Mouse (Mus musculus): ENCODE data around the gene Kctd17.

The Kctd17 gene

GRCm38 (mm10) chr15:78428391-78429138 is at the start of gene Kctd17:
TSS of gene Kctd17 (plus strand) at chr15:78428564.
- peak; percentile 82 for DNase-seq (ENCODE audit: low spot score)

DNA sequence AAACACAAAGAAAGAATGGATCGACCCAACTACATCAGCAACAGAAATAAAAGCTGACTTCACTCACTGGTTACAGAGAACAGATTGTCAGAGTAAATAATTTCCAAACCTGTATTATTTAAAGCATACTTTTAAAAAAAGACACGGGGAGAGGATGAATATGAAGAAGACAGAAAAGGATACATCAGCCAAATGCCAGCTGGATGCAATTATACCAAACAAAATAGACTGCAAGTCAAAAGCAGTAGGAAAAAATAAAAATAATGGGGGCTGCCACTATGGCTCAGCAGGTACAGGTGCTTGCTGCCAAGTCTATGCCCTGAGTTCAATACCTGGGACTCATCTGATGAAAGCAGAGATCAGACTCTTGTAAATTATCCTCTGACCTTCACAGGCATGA is 48.2 kb upstream of the Kctd17 start:
- DNase-seq (ENCODE audit: low spot score), result no peak

GRCm38 (mm10) chr15:78380741-78381140 is 47.6 kb upstream of the Kctd17 start:
- peak; percentile 59 for DNase-seq (ENCODE audit: low spot score)

GRCm38 (mm10) chr15:78382115-78382514 is 46.2 kb upstream of the Kctd17 start:
- DNase-seq (ENCODE audit: low spot score), result no peak

GRCm38 (mm10) chr15:78383450-78384219 is 44.7 kb upstream of the Kctd17 start:
- peak; percentile 73 for DNase-seq (ENCODE audit: low spot score)

- DNase-seq (ENCODE audit: low spot score), result peak; percentile 52
These were observed 43.9 kb upstream of the Kctd17 start for GRCm38 (mm10) chr15:78384220-78385116.

GRCm38 (mm10) chr15:78385564-78385963 is 42.8 kb upstream of the Kctd17 start:
- no peak for DNase-seq (ENCODE audit: low spot score)

- no peak for DNase-seq (ENCODE audit: low spot score)
These were observed 37.5 kb upstream of the Kctd17 start for GRCm38 (mm10) chr15:78390855-78391254.

DNA sequence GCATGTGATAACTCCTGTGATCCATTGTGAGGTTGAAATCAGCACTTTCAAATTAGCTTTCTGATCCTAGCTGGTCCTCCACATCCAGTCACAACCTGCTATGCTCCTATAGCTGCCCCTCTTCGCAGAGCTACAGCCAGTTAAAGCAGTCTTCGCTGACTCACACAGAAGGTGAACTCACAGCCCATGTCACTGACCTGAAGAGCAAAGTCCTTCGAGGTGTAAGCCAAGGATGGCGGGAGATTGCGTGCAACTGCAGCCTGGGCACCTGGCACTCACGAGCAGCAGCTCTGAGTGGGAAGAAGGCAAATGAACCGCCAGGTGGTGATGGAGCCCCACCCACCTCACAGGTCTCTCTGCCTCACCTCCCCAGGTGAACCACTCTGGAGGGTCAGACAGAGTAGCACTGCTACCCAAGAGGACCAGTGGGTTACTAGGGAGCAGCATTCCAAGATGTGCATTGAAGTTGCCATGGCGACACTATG is 32.8 kb upstream of the Kctd17 start, which contains the start of gene Tex33:
Tex33 (minus strand) TSS at position 435 of the 485 bp plus-strand sequence.
- no peak for DNase-seq (ENCODE audit: low spot score)

- no peak for DNase-seq (ENCODE audit: low spot score)
These were observed 27.0 kb upstream of the Kctd17 start for GRCm38 (mm10) chr15:78401345-78401744.

GRCm38 (mm10) chr15:78401921-78402320 is 26.4 kb upstream of the Kctd17 start:
- peak; percentile 77 for DNase-seq (ENCODE audit: low spot score)

DNA sequence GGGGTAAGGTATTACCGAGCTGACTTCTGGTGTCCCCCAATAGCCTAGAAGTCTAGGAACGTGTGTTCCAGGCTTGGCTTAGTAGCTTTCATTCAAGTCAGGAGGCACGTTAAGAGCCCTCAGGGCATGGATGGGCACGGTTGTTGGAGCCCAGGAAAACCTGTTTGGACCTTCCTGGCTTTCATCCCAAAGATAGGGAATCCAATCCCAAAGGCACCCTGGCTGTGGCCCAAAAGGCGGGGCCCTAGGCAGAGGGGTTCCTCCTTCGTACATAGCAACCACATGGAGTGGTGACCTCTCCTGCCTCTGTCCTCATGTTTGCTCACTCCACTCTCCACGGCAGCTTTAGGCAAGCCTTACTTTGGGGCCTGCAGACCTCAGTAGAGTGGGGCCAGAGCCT is 25.9 kb upstream of the Kctd17 start:
- DNase-seq (ENCODE audit: low spot score), result no peak

- no peak for DNase-seq (ENCODE audit: low spot score)
These were observed 25.0 kb upstream of the Kctd17 start for GRCm38 (mm10) chr15:78403301-78403741.

GRCm38 (mm10) chr15:78403896-78404295 is 24.5 kb upstream of the Kctd17 start:
- DNase-seq (ENCODE audit: low spot score), result no peak

DNA sequence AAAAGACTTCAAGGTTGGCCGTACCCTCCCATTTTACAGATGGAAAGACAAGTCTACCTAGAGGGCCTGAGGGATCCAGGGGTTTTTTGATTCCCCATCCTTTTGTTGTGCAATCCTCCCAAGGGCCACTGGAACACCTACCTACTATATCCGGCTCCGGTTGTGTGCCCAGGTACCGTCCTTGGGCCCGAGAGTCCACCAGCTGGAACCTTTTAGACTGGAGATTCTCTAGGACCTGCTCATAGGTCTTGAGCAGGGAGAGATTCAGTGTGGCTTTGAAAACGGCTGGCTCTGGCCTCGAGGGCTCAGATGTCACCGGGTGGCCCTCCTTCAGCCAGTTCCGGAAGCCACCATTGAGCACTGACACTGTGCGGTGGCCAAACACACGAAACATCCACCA is 23.3 kb upstream of the Kctd17 start:
- no peak for DNase-seq (ENCODE audit: low spot score)

DNA sequence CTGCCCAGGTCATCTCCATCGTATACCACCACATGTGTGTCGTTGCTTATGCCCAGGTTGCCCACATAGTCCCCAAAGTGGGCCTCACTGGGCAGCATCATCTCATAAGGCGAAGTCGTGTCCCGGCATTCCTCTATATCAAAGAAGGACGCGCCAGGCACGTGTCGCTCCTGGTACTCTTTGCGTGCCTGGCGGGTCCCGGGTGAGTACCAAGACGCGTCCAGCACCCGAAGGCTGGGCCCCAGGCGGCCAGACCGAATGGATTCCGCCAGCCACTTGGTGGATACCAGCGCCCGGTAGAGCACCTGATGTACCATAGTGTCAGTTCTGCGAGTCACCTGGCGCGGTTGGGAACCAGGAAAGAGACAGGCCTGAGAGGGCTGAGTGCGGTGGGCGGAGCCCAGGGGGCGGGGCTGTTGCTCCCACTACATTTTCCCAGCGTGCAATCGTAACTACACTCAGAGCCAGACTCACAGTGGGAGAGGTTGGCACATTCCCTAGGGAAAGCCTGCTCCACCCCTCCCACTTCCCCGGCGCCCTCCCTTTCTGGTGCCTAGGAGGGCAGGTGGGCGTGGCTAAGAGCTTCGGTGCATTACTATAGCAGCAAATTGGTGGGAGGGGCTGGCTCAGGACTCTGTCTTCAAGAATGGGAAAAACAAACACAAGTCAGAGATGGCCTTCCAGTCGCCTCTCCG is 22.7 kb upstream of the Kctd17 start, which contains the start of gene Tst:
Tst (minus strand) TSS at position 391 of the 695 bp plus-strand sequence.
- peak; percentile 92 for DNase-seq (ENCODE audit: low spot score)

DNA sequence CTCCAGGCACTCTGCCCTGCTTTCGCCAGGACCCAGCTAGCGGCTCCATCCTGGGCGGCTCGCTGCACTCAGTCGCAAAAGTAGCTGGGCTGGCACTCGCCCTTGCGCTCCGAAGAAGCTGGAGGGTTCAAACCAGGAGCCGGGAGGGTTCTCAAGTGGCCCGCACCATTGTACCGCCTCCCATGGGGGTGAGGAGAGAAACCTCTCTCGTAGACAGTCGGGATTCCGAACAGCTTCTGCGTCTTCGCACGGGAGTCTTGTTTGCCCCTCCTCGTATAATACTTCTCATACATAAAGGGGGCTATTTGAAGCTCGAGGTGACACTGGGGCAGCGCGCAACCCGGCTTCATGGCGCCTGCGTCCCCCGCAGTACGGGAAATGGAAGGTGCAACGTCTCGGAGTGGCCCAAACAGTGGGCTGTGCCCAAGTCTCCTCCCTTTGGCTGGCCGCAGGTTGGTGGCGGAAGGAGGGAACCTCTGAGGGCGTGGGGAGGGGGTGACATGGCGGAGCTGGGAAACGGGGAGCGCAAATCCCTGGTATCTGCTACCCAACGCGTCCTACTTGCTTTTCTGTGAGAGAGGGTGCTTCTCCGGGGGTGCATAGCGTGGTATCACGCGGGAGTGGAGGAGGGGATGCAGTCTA is 21.9 kb upstream of the Kctd17 start, which contains the start of gene Mpst:
Mpst (plus strand) TSS at position 124 of the 642 bp plus-strand sequence.
- DNase-seq (ENCODE audit: low spot score), result peak; percentile 89

DNA sequence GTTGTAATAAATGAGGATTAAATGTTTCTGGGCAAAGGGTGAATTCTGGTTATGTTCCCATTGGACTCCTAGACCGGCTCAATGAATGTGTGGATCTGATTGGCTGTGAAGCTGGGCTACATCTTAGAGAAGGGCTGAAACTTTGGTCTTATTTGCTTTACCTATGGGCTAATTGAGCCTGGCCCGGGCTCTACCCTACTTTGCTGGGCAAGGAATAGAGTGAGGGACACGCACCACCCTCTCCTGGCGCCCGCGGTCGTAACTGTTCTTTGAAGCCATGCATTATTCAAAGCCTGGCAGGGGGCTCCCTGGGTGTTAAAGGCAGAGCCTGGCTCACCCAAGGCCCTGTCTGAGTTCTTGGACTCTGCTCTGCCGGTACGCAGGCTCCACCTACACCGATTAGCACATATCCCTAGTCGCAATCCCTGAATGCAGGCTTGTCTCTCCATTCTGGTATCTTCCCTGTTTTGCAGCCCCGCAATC is 18.8 kb upstream of the Kctd17 start:
- no peak for DNase-seq (ENCODE audit: low spot score)

GRCm38 (mm10) chr15:78413083-78413718 is 15.2 kb upstream of the Kctd17 start:
- DNase-seq (ENCODE audit: low spot score), result no peak

- no peak for DNase-seq (ENCODE audit: low spot score)
These were observed 14.6 kb upstream of the Kctd17 start for GRCm38 (mm10) chr15:78413719-78414117.
